8 mouse cellular contexts compared by ENCODE assay signal in the genomic region with DNA sequence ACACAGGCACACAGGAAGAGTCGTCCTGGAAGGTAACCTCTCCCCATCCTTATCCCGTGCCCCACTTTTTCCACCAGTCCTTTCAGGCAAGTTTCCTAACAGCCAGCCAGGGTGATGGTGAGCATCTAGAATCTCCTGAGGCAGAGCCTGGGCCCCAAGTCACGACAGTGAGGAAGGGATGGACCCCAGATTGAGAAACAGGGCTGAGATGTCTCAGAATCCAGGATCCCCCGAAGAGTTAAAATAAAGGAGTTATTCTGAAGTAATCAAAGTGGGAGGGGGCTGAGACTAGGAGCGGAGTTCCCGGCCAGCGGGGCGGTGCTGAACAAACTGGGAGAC. TPM values are rescaled to one million over a fixed set of nuclear protein-coding genes. Genes with fewer than 3 reads are reported as not detected.
DNase-seq lines count a peak whose midpoint lies in the region; ATAC-seq and TF ChIP-seq lines count a peak whose summit lies in the region.

No protein-coding gene starts in this region.

- no peaks in the 10 kb centered on the region for H3K36me3 ChIP-seq in heart, embryonic 13.5 days
- no peaks in the 10 kb centered on the region for H3K36me3 ChIP-seq in ES-E14 (ENCODE audit: control insufficient read depth, insufficient read depth, low read length, poor library complexity, severe bottlenecking)
- H3K36me3 ChIP-seq in hindbrain, embryonic 10.5 days, result no peaks in the 10 kb centered on the region

- in situ Hi-C loops in ES-E14 (cut with MboI; ENCODE audit: low sequenced_read_pairs in 2 of 2, unreplicated experiment in 2 of 2), result no loop called here

- peak overlapping the region; percentile 73 for H3K4me2 ChIP-seq in heart, embryonic 13.5 days

- peak overlapping the region; percentile 77 for H3K27ac ChIP-seq in heart, embryonic 13.5 days (replicated peaks)
- H3K27ac ChIP-seq in ES-E14 (ENCODE audit: insufficient read depth, low read depth, low read length, poor library complexity, severe bottlenecking), result no peak overlapping the region
- H3K27ac ChIP-seq in hindbrain, embryonic 10.5 days, result peak overlapping the region; percentile 96

- 0% methylated on average over 8 of the region's 8 CpGs for WGBS in heart, embryonic 13.5 days
- 1% methylated on average over 8 of the region's 8 CpGs for WGBS in hindbrain, embryonic 10.5 days

- H3K27me3 ChIP-seq in heart, embryonic 13.5 days (replicated peaks), result no peaks in the 10 kb centered on the region
- no peaks in the 10 kb centered on the region for H3K27me3 ChIP-seq in hindbrain, embryonic 10.5 days (ENCODE audit: insufficient read depth, poor library complexity, severe bottlenecking)

- no peak for DNase-seq in heart, postnatal 4 days
- DNase-seq in ES-E14 (ENCODE audit: low read depth, low spot score), result no peak
- no peak for DNase-seq in hindbrain, embryonic 10.5 days (ENCODE audit: low spot score)
- DNase-seq in adrenal gland, postnatal 10 days, result no peak
- no peak for DNase-seq in spleen, postnatal 14 days (ENCODE audit: low spot score in 2 of 2)
- no peak for DNase-seq in adrenal gland, postnatal 4 days (ENCODE audit: low spot score in 2 of 2)

- ATAC-seq in heart, embryonic 13.5 days (ENCODE audit: extremely low read depth, insufficient number of reproducible peaks, low FRiP score, low TSS enrichment), result peak; percentile 2; the same call in 1 of the 2 replicates
- peak; percentile 6; the same call in 1 of the 2 replicates for ATAC-seq in megakaryocyte, adult 5-6 weeks (ENCODE audit: poor library complexity, severe bottlenecking)

- peak overlapping the region; percentile 83 for H3K9ac ChIP-seq in heart, embryonic 13.5 days
- H3K9ac ChIP-seq in ES-E14 (ENCODE audit: insufficient read depth, low read depth, low read length, poor library complexity, severe bottlenecking), result peak overlapping the region; percentile 92

- peak overlapping the region; percentile 81 for H3K4me3 ChIP-seq in heart, embryonic 13.5 days
- H3K4me3 ChIP-seq in ES-E14 (ENCODE audit: insufficient read depth in 1 of 2, low read depth in 1 of 2, low read length in 2 of 2, poor library complexity in 1 of 2, severe bottlenecking in 1 of 2), result peak overlapping the region; percentile 80 to 88
- peak overlapping the region; percentile 82 for H3K4me3 ChIP-seq in hindbrain, embryonic 10.5 days

- no peaks in the 10 kb centered on the region for H3K9me3 ChIP-seq in heart, embryonic 13.5 days
- H3K9me3 ChIP-seq in ES-E14 (ENCODE audit: control insufficient read depth, insufficient read depth, low read depth, low read length), result no peaks in the 10 kb centered on the region
- H3K9me3 ChIP-seq in hindbrain, embryonic 10.5 days, result no peaks in the 10 kb centered on the region

- H3K4me1 ChIP-seq in heart, embryonic 13.5 days, result peaks cover 20% of the 10 kb centered on the region
- peaks cover 6% of the 10 kb centered on the region in 2 experiments; a peak in 2 of 4 replicates for H3K4me1 ChIP-seq in ES-E14 (ENCODE audit: control insufficient read depth in 2 of 2, insufficient read depth in 2 of 2, low read length in 2 of 2, poor library complexity in 1 of 2)
- H3K4me1 ChIP-seq in hindbrain, embryonic 10.5 days (replicated peaks), result peaks cover 25% of the 10 kb centered on the region

TF ChIP-seq in ES-E14, 5 proteins besides CTCF, POLR2A, EP300 and RAD21:
- no peak for TF ChIP-seq MAFK (IDR thresholded peaks at IDR 0.05; ENCODE audit: insufficient read depth, low read depth, low read length)

RNA-seq across cellular contexts. Expression of a gene that starts 0.7 kb away (rescaled TPM):
- polyA plus RNA-seq in heart, embryonic 13.5 days (2015; fragmentation: Nextera tagmentation; extraction: Ambion mirVana), result 71.0 and 80.2 TPM in 2 replicates
- total RNA-seq in heart, postnatal 4 days (2021), result 10 to 100 TPM; 53.0 to 55.1 TPM
- total RNA-seq in ES-E14 (2012; rRNA removed), result 81.6 and 111 TPM in 2 replicates
- 67.6 and 69.1 TPM in 2 replicates for polyA plus RNA-seq in hindbrain, embryonic 10.5 days (2016; fragmentation: Nextera tagmentation; extraction: Ambion mirVana)
- total RNA-seq in megakaryocyte, adult 5-6 weeks (2015), result 67.5 and 69.0 TPM in 2 replicates
- 105 and 107 TPM in 2 replicates for total RNA-seq in megakaryocyte, adult 5-6 weeks (2017)
- 10 to 100 TPM; 55.3 to 63.0 TPM for total RNA-seq in adrenal gland, postnatal 10 days (2021)
- 10 to 100 TPM; 96.3 to 98.2 TPM for total RNA-seq in adrenal gland, postnatal 4 days (2021)
